Mouse (Mus musculus) adrenal gland, postnatal 14 days (tissue): Measurements from ENCODE around the gene Sipa1l3. TPM values are rescaled to one million over a fixed set of nuclear protein-coding genes. Genes with fewer than 3 reads are reported as not detected.

Source experiments
- DNase-seq: peaks from one replicate; pipeline ENCODE4 v3.0.0; 2021; ENCODE audit warnings: mixed read lengths
- total RNA-seq: library from RNA; stranded (reverse); gene quantifications from 2 replicates; pipeline ENCODE4 v1.2.3, GENCODE M21; 2021

Gene Sipa1l3
- total RNA-seq, 1 experiment from 2014 or later = 29.2 TPM

- peak; percentile 91 for DNase-seq
These were observed 214.5 kb downstream of the Sipa1l3 start, which contains the start of gene Dpf1 for GRCm38 (mm10) chr7:29303738-29304462. Gene Dpf1 (plus strand): TSS chr7:29303951.

- no peak for DNase-seq
These were observed 215.8 kb downstream of the Sipa1l3 start for GRCm38 (mm10) chr7:29302641-29303040.

GRCm38 (mm10) chr7:29301127-29301566 is 217.3 kb downstream of the Sipa1l3 start:
- peak; percentile 84 for DNase-seq

DNA sequence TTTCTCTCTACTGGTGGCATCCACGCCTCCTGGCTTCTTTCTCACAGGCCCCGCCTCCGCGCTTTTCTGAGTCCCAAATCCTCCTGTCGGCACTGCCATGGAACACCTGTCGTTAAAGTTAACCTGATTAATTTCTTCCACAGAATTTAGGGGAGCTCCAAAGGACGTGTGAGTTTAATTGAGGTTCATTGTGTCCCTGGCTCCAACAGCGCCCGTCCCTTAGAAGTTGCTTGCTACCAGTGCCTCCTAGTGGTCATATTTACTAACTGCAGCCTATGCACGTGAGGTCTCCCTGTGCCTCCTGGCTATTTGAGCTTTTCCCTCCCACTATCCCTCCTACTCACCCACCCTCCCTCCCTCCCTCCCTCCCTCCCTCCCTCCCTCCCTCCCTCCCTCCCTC is 221.4 kb downstream of the Sipa1l3 start:
- peak; percentile 77 for DNase-seq

- DNase-seq = no peak
These were observed 222.4 kb downstream of the Sipa1l3 start for GRCm38 (mm10) chr7:29295861-29296647.

GRCm38 (mm10) chr7:29294111-29294761 is 224.2 kb downstream of the Sipa1l3 start:
- no peak for DNase-seq

DNA sequence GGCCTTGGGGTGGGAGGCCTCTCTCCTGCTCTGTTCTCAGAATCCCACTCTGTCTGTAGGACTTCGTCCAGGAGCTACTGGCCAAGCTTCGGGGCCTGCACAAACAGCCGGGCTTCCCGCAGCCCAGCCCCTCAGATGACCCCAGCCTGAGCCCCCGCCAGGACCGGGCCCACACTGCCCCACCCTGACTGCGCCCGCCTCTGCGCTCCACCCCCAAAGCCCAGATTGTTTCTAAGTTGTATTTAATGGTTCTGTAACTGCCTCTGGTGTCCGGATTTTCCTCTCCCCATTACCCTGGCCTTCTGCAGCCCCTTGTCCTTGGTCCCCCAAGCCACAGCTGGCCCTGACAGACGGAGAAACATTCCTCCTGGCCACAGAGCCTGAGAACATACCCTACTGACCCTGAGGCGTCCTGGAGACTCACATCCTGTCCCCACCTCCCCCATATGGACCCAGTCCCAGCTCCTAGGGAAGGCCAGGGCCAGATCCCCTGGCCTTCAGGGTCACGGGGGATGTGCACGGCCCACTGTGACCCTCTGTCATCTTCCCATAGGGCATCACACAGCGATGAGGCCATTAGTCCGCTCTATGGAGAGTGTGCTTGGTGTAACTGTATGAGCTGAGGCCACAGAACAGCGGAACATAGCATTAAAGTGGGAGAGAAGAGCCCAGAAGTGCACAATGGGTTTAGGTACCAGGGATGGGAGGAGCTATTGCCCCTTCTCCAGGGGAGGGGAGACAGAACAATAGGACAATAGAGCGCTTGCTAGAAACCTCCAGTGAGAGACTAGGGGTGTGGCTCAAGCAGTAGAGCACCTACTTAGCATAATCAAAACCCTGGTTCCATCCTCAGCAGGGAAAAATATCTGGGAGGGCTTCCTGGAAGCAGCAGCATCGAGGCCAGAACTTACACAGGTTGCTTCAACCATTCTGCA is 225.0 kb downstream of the Sipa1l3 start:
- peak; percentile 38 for DNase-seq

DNA sequence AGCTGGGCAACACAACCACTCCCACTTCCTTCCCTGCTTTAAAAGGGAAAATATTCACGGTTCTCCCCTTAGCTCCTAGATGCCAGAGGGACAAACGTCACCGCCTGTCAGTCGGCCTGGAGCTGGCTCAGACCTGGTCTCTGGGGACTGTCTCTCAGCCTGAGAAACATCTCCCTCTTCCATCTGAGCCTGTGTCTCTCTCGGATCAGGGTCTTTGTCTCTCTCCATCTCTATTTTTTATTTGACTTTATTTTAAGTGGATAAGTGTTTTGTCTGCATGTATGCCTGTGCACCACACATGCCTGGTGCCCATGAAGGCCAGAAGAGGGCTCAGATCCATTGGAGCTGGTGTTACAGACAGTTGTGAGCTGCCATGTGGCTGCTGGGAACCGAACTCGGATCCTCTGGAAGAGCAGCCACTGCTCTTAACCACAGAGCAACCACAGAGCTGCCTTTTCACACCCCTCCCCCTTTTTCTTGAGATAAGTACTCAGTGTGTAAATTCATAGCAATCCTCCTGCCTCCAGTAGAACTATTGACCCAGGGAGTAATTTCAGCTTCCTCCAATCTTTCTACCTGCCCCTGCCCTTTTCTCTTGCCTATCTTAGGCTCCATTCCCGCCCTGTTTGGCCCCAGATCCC is 225.9 kb downstream of the Sipa1l3 start:
- no peak for DNase-seq

GRCm38 (mm10) chr7:29291616-29292457 is 226.6 kb downstream of the Sipa1l3 start:
- DNase-seq = no peak

DNA sequence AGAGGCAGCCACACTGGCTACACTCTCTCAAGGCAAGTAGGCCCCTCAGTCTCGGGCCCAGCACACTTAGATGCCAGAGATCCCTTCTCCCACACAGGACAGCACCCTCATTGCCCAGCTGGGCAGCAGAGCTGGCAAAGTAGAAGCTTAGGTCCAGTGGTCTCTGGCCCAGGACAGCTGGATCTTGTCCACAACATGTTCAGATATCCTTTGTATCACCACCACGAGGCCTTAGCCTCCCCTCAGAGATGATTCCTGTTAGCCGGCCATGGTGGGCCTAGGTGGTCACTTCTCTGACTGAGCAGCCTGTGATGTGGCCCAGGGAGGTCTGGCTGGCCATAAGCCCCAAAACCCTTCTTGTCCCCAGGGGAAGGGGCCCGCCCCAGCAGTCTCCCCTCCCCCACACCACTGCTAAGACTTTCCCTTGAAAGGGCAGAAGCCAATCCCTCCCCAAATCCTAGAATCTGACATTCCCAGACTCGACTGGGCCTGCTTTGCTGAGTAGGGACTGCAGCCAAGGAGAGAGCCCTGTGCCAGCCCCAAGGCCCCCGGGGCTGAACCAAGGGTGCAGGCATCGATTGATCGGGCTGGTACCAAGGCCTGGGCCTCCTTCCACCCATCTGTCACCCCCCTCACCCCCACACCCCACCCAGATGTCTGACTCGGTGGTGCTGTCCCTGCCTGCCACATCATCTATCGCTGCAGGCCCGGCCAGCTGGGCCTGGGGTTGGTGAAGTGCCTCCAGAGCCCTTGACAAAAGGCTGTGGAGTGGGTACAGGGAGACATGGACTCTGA is 227.6 kb downstream of the Sipa1l3 start:
- no peak for DNase-seq

GRCm38 (mm10) chr7:29289856-29290255 is 228.6 kb downstream of the Sipa1l3 start:
- no peak for DNase-seq

- DNase-seq = peak; percentile 84
These were observed 229.4 kb downstream of the Sipa1l3 start, which contains the start of gene Ppp1r14a for GRCm38 (mm10) chr7:29288942-29289638. Gene Ppp1r14a (plus strand): TSS chr7:29289308.

- no peak for DNase-seq
These were observed 230.4 kb downstream of the Sipa1l3 start for GRCm38 (mm10) chr7:29288079-29288478.

DNA sequence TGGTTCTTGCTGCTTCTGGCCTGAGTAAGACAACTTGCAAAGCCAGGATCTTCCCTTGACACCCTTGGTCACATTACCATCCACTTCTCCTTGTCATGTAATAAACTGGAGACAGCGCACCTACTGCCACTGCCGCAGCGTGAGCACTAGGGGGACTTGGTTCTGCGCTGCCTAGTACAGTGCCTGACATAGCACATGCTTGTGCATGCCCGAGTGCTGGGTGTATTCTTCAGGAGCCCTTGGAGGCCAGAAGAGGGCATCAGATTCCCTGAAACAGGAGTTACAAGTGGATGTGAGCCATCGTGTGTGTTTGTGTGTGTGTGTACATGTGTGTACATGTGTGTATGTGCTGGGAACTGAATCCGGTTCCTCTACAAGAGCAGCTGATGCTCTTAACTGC is 231.0 kb downstream of the Sipa1l3 start:
- no peak for DNase-seq

- DNase-seq = no peak
These were observed 233.9 kb downstream of the Sipa1l3 start for GRCm38 (mm10) chr7:29284523-29284922.

DNA sequence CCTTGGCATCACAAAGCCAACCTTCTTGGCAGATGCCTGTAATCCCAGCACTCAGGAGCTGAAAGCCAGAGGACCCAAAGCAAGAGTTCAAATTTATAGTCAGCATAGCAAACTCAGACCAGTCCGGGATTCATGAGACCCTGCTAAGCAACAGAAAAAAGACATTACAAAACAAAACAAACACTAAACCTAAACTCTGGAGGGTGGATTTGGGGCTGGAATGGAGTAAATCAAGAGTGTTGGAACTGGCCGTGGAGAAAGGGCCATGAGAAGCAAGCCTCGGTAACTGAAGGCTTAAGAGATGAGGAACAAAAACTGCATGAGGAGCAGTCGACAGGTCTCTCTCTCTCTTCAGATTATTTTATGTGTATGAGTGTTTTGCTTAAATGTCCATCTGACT is 234.6 kb downstream of the Sipa1l3 start:
- no peak for DNase-seq

DNA sequence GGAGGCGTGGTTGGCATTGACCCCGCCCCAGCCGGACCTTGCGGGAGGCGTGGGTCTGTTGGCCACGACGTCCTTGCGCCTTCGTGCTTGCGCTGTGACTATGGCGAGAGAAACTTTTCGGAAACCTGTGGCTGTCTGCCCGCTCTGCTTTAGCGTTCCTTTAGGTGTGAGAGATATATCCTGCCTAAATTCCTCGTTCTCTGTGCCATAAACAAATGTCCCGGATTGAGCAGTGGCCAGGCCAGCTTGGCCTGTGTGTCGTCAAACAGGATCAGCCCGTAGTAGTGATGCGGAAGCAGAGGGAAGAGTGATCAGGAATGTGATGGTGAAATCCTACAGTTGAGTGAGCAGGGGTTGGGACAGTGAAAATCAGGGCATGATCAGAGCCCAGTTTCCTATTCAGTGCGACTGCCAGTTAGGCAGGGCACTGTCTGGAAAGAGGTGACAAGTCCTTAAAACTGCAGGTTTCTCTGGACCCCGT is 236.3 kb downstream of the Sipa1l3 start:
- DNase-seq = no peak
